Mouse (Mus musculus) bone marrow, adult 2 months (tissue): ENCODE results near the gene Itga1.

Experiments used
- CTCF ChIP-seq: fragments of 200-500 bp; IDR thresholded peaks from 2 replicates; pipeline ENCODE4 v1.5.1; 2011; ENCODE audit warnings: low read length, control low read depth; ENCODE audit not compliant: control insufficient read depth, insufficient read depth
- POLR2A ChIP-seq: fragments of 200-500 bp; IDR thresholded peaks from 2 replicates; pipeline ENCODE4 v1.6.1; 2011; ENCODE audit warnings: low read depth, mild to moderate bottlenecking, control low read depth, low read length, borderline replicate concordance; ENCODE audit not compliant: control insufficient read depth

GRCm38 (mm10) chr13:115054783-115055182 lies 47.0 kb downstream of the Itga1 start:
- TF ChIP-seq CTCF (no peak), POLR2A (no peak)
